Mouse (Mus musculus): ENCODE data around the gene Etl4.

The Etl4 gene

GRCm38 (mm10) chr2:19909171-19909899 is at the start of gene Etl4:
Gene Etl4 (plus strand): TSS chr2:19909780.
- peak; percentile 36 for DNase-seq

GRCm38 (mm10) chr2:19869167-19869566 is 40.4 kb upstream of the Etl4 start:
- no peak for DNase-seq

- DNase-seq, result peak; percentile 3
Measured at GRCm38 (mm10) chr2:19871881-19872280, 37.7 kb upstream of the Etl4 start.

GRCm38 (mm10) chr2:19890875-19891274 is 18.7 kb upstream of the Etl4 start:
- no peak for DNase-seq

GRCm38 (mm10) chr2:19909900-19910780 is 560 bp downstream of the Etl4 start:
- DNase-seq, result no peak

GRCm38 (mm10) chr2:19910781-19911175 is 1.2 kb downstream of the Etl4 start:
- no peak for DNase-seq

- peak; percentile 56 for DNase-seq
Measured at GRCm38 (mm10) chr2:19919190-19919589, 9.6 kb downstream of the Etl4 start.

- no peak for DNase-seq
Measured at GRCm38 (mm10) chr2:19930009-19930408, 20.4 kb downstream of the Etl4 start.

GRCm38 (mm10) chr2:19933836-19934235 is 24.3 kb downstream of the Etl4 start:
- no peak for DNase-seq

GRCm38 (mm10) chr2:19945205-19945604 is 35.6 kb downstream of the Etl4 start:
- DNase-seq, result no peak

- no peak for DNase-seq
Measured at GRCm38 (mm10) chr2:19953028-19953427, 43.4 kb downstream of the Etl4 start.

- no peak for DNase-seq
Measured at GRCm38 (mm10) chr2:19966445-19966844, 56.9 kb downstream of the Etl4 start.

- no peak for DNase-seq
Measured at GRCm38 (mm10) chr2:20037671-20038070, 128.1 kb downstream of the Etl4 start.

- DNase-seq, result no peak
Measured at GRCm38 (mm10) chr2:20072377-20072776, 162.8 kb downstream of the Etl4 start.

GRCm38 (mm10) chr2:20076118-20076796 is 166.7 kb downstream of the Etl4 start:
- DNase-seq, result no peak

GRCm38 (mm10) chr2:20084781-20085180 is 175.2 kb downstream of the Etl4 start:
- no peak for DNase-seq

GRCm38 (mm10) chr2:20105456-20105855 is 195.9 kb downstream of the Etl4 start:
- DNase-seq, result no peak

- DNase-seq, result no peak
Measured at GRCm38 (mm10) chr2:20111703-20112102, 202.1 kb downstream of the Etl4 start.

GRCm38 (mm10) chr2:20125914-20126313 is 216.3 kb downstream of the Etl4 start:
- DNase-seq, result no peak

- peak; percentile 56 for DNase-seq
Measured at GRCm38 (mm10) chr2:20131792-20132191, 222.2 kb downstream of the Etl4 start.

- no peak for DNase-seq
Measured at GRCm38 (mm10) chr2:20138426-20138825, 228.8 kb downstream of the Etl4 start.

GRCm38 (mm10) chr2:20145368-20145767 is 235.8 kb downstream of the Etl4 start:
- DNase-seq, result peak; percentile 40

- no peak for DNase-seq
Measured at GRCm38 (mm10) chr2:20167073-20167472, 257.5 kb downstream of the Etl4 start.

Data from kidney, postnatal 14 days (tissue).